Mouse (Mus musculus) inflammation-experienced regulatory T-cells, adult 6 months (primary cell): ENCODE data around the gene Tex21. TPM values are rescaled to one million over a fixed set of nuclear protein-coding genes. Genes with fewer than 3 reads are reported as not detected.
A peak's percentile ranks its signal among the peaks of the same experiment; 100 is the strongest.
"Not testable (repeated sequence)": the region's sequence is repeated elsewhere in the genome, so short reads cannot be mapped to it uniquely, and the experiment has no call there.

Experiments
- ATAC-seq: one replicate; pipeline ENCODE4 v1.8.0; 2017
- polyA plus RNA-seq, 3 experiments: library from polyadenylated mRNA; unstranded; fragments of 100-300 nt; shearing (Covaris generic); gene quantifications; one replicate each; pipeline ENCODE4 v1.2.1; 2017

The Tex21 gene
- polyA plus RNA-seq, 3 experiments from 2014 or later, result not detected

DNA sequence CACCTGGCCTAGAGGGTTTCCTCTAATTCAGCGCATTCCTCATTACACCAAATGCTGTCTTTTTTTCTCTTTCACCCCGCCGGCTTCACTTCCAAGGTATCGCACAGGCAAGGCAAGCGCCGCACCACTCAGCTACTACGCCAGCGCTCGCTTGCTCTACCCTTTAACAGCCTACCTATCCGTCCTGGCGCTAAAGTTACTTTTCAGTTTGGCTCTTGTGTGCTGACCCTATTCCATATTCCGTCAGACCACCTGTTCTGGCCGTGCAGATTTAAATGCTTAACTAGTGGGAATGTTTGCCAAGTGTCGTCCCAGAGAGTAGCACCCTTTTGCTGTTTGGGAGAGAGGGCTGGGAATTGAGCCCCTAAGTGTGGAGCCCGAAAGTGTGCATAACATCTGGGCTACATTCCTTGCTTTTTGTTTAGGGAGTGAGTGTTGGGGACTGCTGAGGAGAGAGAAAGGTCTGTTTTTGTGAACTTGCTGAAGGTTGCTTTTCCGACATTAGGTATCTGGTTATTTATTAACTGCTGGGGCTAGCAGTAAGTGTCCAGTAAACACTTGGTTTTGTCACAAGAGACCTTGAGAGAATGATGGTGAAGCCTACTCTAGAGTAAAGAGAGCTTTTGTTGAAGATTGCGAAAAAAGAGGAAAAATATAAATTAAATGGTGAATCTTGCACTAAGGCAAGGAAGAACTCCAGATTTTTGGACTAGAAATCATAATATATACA, 9.7 kb upstream of the Tex21 start:
- no peak for ATAC-seq

DNA sequence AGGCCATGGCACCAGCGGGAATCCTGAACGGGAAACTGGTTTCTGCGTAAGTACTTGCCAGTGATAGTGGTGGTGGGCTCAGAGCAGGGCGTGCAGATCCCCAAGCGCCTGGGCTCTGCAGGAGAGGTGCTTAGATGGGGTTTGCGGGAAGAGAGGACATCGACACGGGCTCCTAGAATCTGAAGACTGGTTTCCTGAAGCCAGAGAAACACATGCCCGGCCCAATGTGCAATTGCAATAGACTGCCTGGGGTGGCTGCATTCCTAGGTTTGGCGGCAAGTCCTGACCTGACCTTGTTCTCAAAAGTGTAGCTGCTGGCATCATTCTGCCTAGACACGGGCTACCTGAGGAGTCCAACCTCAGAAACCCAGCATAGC, 8.9 kb upstream of the Tex21 start:
- ATAC-seq, result peak; percentile 7

DNA sequence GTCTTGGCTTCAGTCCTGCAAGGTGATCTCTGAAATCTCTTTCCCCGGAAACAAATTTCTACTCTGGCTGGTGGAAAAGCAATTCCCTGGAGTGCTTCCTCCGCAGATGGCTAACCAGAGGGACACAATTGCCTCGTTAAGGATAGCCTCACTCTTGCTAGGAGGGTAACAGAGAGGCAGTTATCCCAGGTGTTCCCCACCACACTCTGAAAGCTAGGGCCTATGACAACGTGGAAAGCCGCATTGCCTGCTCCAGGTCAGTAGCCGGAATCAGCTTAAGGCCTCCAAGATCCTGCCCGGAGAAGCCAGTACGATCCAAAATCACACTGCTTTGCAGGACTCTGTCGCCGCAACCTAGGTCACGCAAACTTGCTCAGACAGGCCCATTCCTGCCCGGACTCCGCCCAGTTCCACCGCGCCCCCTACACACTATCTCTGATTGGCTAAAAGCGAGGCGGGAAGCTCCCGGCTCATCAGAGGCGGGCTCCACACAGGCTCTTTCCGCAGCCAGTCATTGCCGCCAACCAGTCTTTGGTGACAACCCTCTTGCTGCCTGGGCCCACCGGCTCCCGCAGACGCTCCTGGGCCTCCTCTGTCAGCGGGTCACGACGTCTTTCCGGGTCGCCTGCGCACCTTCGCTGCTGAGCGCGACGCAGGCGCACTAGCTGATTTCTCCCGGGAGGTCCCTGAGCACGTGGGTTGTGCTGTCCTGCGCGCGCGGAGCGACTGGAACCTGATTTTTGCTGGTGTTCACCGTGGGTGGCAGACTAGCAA, 8.4 kb upstream of the Tex21 start, which contains the start of gene Mthfd1:
Mthfd1 (plus strand) TSS at position 574 of the 774 bp plus-strand sequence.
- ATAC-seq, result peak; percentile 95

DNA sequence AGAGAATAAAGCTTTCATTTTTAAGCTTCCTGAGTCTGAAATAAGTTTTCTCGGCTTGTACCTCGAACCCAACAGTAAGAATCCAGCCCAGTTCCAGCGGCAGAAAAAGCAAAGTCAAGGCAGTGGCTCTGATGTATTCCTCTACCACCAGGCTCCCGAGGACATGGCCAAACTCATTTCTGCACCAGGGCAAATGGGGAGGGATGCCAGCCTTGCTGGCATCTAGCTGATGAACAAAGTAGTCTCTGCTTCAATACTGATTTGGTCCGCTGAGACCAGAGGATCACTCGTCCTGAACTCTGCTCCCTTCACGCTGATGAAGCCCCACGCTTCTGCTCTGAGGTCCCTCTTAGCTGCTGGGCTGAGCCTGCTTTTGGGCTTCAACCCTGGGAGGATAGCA, 7.4 kb upstream of the Tex21 start:
- ATAC-seq, result no peak

DNA sequence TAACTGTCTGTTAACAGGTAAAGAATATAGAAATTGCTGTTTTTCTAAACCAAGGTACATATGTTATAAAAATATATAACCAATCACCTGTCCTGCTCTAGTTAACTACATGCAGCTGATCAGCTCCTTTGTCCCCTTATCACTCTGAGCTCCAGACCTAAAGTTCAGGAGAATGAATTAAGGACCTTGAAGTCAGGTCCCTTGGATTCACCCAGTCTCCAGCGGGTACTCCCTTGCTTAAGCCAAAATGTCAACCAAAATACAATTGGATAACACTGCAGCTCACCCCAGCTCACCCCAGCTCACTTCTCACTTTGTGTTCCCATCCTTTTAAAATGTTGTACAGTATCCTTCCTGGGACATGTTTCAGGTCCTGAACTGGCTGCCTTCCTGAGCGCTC, 7.0 kb upstream of the Tex21 start:
- ATAC-seq, result no peak

DNA sequence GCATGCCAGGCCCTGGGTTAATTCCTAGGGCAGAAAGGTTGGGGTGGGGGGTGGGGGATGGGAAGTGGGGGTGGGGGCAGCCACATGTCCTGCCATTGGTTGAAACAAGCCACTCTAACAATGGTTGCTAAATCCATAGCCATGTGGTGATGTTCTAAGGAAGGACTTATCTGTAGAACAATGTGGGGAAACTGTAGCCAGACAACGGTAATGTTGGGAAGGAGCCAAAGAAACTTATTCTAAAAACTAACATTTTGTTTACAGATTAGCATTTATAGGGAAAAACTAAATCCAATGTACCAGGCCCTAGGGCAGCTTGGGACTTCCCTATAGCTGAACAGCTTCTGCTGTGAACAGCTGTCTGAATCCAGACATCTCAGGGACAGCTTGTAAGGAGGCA, 6.5 kb upstream of the Tex21 start:
- no peak for ATAC-seq

DNA sequence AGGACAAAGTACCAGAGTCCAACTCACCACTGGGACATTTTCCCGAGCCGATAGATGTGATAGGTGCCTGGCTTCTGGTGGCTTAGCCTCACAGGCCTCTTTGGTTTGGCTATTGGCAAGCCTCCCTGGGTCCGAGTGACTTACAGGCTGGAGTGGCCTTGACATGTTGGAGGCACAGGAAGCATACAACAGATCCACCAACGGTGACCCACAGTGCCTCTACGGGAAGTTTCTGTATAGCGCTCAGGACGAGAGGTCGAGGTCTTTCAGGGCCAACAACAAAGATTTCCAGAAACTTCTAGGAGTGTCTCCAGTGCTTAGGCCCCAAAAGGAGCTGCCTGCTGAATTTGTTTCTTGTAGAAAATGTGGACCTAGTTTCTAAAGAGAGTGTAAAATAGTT, 1.6 kb downstream of the Tex21 start:
- no peak for ATAC-seq

DNA sequence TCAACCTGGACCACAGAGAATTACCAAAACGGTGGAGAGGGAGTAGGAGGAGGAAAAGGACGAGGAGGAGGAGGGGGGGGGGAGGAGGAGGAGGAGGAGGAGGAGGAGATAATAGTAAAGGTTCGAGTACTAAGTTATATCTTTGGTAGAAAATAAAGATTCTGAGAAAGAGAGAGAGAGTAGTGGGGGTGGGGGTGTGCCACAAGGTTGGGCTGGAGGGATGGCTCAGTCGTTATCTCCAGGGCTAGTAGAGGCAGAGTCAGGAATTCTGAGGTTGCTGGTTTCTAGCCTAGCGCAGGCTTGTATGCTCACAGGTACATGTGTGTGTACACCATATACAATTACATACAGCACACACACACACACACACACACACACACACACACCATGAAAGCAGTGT, 4.7 kb downstream of the Tex21 start:
- no peak for ATAC-seq

DNA sequence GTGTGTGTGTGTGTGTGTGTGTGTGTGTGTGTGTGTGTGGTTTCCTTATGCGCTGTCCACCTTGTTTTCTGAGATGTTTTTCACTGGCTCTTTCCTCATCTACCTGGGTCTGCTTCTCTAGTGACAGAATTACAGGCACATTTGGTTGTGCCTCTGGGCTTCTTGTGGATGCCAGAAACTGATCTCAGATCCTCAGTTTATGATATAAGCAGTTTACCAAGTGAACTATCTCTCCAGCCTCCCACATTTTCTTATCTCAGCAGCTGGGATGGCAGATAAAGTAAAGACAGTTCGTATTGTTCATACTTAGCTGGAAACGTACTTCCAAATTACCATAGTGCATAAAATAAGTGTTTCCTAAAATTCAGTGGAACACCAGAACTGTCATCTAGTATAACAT, 5.5 kb downstream of the Tex21 start:
- ATAC-seq, result no peak

DNA sequence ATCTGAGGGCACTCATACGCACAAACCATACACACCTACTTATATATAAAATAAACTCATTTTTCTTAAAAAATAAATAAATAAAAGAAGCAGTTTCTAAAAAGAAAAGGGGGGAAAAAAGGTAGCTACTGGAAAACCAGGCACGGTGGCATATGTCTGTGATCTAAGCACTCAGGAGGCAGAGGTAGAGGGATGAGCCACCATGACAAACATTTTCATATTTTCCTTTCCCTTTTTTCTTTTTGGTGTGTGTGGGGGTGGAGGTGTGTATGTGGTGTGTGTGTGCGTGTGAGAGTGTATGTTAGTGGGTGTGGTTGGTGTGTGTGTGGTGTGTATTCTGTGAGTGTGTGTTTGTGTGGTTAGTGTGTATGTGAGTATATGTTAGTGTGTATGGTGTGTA, 5.9 kb downstream of the Tex21 start:
- no peak for ATAC-seq

DNA sequence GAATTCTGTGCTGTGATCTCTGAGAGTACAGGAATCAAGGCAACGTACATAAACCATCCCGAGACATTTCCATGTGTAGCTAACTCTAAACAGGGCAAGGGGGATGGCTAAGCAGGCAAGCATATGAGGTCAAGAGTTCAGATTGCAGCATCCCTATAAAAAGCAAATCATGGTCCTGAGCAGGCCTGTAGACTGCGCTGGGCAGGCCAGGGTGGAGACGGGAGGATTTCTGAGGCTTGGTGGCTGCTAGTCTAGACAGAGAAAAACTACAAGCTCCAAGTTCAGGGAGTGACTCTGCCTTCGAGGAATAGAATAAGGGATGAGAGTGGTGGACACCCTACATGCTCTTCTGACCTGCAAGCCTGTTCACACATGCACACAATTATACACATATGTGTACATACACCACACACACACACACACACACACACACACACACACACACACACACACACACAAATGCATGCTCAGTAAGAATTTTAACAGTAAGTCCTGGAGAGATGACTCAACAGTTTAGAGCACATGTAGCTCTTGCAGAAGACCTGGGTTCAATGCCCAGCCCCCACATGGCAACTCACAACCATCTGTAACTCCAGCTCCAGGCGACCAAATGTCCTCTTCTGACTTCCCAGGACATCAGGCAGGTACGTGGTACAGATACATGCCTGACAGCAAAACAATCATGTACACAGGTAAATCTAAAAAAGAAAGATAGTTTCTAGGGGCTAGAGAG, 6.5 kb downstream of the Tex21 start:
- ATAC-seq, result no peak

DNA sequence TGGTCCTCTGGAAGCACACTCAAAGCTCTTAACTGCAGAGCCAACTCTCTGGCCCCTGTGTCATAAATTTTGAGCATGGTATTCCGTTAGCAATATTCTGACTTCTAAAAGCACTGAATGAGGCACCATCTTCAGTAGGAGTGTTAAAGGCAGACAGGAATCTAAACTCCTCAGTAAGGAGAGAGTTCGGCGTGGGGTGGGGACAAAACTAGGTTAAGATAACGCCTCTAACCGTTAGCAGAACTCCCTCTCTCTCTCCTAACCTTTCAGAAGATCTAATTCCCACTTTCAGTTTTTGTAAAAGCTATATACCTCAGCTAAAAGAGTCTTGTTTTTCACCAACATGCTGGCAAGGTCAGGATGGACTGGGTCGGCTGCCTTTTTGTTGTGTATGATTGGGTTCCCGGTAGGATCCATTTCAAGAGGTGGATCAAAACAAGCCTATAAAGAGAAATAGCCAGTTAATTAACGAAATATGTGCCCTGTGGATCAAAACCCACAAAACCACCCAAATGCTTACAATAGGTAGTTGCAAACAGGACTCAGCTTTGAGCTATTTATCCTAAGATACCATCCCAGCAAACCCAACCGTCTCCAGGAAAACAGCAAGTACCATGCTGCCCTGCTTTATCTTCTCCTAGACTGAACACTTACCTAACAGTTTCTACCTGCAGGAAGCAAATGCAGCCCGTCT, 7.3 kb downstream of the Tex21 start:
- no peak for ATAC-seq

DNA sequence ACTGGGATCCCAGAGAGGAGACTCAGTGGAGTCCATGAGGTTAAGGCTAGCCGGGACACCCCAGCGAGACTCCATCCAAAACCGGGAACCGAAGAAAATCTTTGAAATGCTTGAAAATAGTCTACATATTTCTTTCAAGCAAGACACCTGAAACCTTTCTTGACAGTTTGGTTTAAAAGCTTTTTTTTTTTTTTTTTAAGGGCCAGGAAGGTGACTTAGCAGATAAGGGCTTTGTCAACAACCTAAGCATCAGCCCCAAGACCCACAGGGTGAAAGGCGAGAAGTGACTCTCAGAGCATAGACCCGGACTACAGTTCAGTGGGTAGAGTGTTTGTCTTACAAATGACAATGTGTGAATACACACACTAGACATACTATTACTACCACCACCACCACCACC, 11.3 kb downstream of the Tex21 start:
- no peak for ATAC-seq

DNA sequence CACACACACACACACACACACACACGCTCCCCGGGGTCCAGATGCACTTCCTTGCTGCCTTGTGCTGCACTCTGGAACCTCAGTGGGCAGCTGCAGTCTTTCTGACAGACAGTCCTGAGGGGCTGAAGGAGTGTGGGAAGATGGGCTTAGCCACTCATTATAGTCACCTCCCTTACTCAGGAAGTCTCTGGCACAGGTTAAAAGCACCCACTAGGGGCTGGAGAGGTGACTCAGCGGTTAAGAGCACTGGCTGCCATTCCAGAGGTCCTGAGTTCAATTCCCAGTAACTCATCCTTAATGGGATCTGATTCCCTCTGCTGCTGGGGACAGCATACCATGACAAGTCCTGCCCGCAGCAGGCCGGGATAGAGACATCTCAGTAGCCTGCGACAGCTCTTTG, 15.9 kb downstream of the Tex21 start:
- no peak for ATAC-seq

DNA sequence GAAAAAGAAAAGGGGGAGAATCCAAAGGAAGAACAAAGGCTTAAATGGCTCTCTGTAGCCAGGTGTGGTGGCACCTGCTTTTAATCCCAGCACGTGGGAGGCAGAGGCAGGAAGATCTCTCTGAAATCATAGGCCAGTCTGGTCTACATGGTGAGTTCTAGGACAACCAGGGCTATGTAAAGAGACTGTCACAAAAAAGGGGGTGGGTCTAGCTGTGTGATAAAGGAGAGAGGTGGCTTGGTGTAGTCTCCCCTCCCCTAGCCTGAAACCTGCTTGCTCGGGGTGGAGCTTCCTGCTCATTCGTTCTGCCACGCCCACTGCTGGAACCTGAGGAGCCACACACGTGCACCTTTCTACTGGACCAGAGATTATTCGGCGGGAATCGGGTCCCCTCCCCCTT, 24.4 kb downstream of the Tex21 start:
- not testable (repeated sequence) for ATAC-seq

DNA sequence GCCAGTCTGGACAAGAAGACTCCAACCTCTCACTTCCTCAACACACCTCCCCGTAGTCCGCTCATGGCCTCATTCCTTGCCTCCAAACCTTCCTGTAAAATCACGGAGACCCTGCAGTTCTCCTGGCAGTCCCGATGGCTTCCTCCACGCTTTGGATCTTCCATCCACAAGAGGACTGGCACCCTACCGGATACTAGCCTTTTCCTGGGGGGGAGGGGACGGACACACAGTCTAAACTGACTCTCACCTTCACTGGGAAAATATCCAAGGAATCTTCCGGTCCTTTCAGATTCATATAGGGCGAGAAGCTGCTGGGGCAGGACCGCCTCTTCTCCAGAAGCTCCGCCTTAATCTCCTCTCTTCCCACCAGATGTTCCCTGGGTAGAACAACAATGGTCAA, 29.8 kb downstream of the Tex21 start:
- no peak for ATAC-seq

DNA sequence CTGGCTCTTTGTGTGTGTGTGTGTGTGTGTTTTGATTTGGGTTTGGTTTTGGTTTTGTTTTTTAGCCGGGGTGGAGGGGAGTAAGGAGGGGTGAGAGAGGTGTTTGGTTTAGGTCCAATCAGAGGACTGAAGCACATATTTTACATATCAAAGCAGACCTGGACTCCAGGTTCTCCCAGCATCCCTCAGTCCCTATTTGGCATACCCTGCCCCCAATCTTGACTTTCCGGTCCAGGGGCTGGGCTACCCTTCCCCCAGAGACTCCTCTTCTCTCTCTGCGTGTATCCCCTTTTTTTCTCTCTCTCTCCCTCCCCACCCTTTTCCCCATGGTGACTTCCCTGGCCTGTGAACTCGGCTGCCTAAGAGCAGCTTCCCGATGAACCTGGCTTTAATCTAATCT, 31.4 kb downstream of the Tex21 start:
- no peak for ATAC-seq

DNA sequence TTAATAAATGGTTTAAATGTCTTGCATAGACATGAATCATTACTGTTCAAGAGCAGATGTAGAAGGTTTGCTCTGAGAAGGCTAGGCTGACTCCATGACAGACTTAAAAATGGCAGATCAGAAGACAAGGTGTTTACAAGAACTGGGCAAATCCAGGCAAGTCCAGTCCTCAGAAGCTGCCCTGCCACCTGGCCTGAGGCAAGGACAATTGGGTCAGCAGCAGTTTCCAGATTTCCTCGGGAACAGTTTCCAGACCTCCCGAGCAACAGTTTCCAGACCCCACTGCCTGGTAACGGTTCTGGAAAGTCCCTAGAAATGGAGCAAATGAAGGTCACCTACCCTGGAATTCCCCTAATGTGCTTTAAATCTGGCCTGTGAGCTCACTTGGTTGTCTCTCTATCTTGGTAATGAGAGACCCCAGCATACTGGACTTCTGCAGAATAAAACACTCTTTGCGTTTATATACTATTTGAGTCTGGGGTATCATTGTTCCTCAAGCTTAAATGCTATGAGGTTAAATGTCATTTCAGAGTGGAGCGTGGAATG, 37.0 kb downstream of the Tex21 start:
- ATAC-seq, result no peak

DNA sequence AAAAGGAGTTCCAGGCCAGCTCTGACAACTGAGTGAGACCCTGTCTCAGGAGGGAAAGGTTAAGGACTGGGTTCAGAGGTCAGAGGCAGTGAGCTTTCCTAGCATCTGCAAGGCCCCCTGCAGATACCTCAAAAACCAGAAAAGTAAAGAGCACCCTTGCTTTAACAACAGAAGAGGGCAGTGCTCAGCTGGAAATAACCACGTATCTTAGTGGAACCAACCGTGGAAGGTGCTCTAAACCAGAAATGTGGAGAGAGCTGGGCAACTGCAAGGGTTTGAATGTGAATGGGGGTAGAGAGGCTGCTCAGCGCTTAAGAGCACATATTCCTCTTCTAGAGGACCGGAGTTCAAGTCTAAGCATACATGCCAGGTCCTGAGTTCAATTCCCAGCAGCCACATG, 46.2 kb downstream of the Tex21 start:
- no peak for ATAC-seq

DNA sequence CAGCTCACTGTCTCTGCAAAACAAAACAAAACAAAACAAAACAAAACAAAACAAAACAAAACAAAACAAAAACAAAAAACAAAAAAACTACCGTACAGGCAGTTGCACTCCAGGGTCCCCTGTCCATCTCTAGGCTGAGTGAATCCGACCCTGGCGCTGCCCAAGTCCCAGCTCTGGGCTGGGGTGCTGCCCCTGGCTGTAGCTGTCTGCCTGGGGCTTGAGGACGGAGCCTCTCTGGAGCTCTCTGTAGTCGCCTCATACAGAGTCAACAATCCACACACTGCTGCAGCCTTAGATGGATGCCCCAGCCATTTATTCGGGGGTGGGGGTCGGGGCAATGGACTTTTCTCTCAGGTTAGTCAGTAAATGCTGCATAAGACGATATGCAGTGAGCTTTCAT, 49.5 kb downstream of the Tex21 start:
- ATAC-seq, result no peak

DNA sequence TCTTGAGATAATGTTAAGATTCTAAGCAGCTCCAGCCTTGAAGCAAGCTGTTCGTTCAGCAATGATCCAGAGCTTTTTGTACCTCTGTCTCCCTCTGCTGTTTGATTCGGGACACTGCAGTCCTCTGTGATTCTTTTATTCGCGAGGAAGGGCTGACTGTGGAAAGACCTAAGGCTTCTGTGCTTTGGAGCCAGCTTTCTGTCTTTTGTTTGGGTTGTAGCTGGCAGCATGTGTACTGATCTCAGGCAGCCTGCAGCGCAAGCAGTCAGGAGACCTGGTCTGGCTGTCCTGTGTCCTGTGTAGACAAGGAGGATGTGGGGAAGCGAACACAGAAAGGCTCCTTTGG, 49.9 kb downstream of the Tex21 start:
- ATAC-seq, result peak; percentile 89

DNA sequence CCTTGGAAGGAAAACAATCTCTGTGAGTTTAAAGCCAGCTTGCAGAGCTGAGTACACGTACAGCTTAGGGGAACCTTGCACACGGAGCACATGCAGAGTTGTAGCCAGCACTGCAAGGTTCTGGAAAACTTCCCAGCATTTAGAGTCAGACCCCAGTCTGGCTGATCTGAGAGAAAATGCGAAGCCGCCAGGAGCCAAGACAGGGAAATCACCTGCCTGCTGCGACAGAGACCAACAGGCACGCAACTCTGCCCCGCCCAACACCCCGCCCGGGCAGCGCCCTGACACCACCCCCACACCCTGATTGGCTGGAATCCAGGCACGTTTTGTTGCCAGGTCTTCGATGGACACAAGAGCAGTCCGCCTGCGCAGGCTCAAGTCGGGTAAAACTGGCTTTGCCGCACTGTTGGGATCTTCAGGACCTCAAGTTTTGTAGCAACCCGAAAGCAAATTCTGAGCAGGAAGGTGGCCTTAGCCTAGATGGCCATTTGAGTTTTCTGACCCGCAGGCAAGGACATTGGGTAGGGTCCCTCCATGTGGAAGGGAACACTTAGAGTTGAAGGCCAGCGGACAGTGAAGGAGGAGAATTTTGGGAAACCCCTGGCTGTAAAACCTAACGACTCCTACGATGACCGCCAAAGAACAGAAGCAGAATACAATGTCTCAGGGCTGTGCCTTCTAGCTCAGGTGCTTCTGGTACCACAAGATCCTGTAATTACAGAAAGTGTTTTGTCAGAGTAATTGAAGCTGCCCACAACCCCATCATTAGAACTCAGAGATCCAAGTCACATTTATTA, 50.4 kb downstream of the Tex21 start:
- peak; percentile 69 for ATAC-seq
